Mouse (Mus musculus) lung, postnatal 14 days (tissue): ENCODE data around the gene Itgb4.

Experiments used
- DNase-seq: peaks from one replicate; pipeline ENCODE4 v3.0.0; 2021

Gene Itgb4

GRCm38 (mm10) chr11:115970006-115970673 lies 4.4 kb upstream of the Itgb4 start:
- DNase-seq: no peak

- DNase-seq: no peak
Observed at GRCm38 (mm10) chr11:115971016-115971415, 3.5 kb upstream of the Itgb4 start.

GRCm38 (mm10) chr11:115975083-115975420 lies 543 bp downstream of the Itgb4 start:
- no peak for DNase-seq

- DNase-seq: no peak
Observed at GRCm38 (mm10) chr11:115975544-115975943, 1.0 kb downstream of the Itgb4 start.

GRCm38 (mm10) chr11:115982472-115982871 lies 8.0 kb downstream of the Itgb4 start:
- DNase-seq: no peak

- DNase-seq: no peak
Observed at GRCm38 (mm10) chr11:115983291-115983690, 8.8 kb downstream of the Itgb4 start.

GRCm38 (mm10) chr11:115989686-115990085 lies 15.2 kb downstream of the Itgb4 start:
- DNase-seq: no peak

- DNase-seq: no peak
Observed at GRCm38 (mm10) chr11:115992098-115992497, 17.6 kb downstream of the Itgb4 start.

GRCm38 (mm10) chr11:115995256-115995655 lies 20.7 kb downstream of the Itgb4 start:
- no peak for DNase-seq

- no peak for DNase-seq
Observed at GRCm38 (mm10) chr11:115997047-115997446, 22.5 kb downstream of the Itgb4 start.

- no peak for DNase-seq
Observed at GRCm38 (mm10) chr11:115997662-115998061, 23.2 kb downstream of the Itgb4 start.

GRCm38 (mm10) chr11:115999027-115999426 lies 24.5 kb downstream of the Itgb4 start:
- no peak for DNase-seq

- DNase-seq: peak; percentile 87
Observed at GRCm38 (mm10) chr11:115999538-116000143, 25.1 kb downstream of the Itgb4 start.

GRCm38 (mm10) chr11:116000607-116001006 lies 26.1 kb downstream of the Itgb4 start:
- DNase-seq: no peak

GRCm38 (mm10) chr11:116001725-116002124 lies 27.2 kb downstream of the Itgb4 start:
- no peak for DNase-seq

GRCm38 (mm10) chr11:116002894-116003293 lies 28.4 kb downstream of the Itgb4 start:
- DNase-seq: no peak

- no peak for DNase-seq
Observed at GRCm38 (mm10) chr11:116004186-116004823, 29.8 kb downstream of the Itgb4 start.

- DNase-seq: peak; percentile 83
Observed at GRCm38 (mm10) chr11:116004840-116005700, 30.6 kb downstream of the Itgb4 start.

GRCm38 (mm10) chr11:116005701-116006419 lies 31.4 kb downstream of the Itgb4 start:
- DNase-seq: no peak

- DNase-seq: no peak
Observed at GRCm38 (mm10) chr11:116007095-116007850, 32.8 kb downstream of the Itgb4 start.

- DNase-seq: no peak
Observed at GRCm38 (mm10) chr11:116008411-116008810, 33.9 kb downstream of the Itgb4 start.

GRCm38 (mm10) chr11:116008832-116009375 lies 34.4 kb downstream of the Itgb4 start:
- no peak for DNase-seq
